Mouse (Mus musculus) spleen, embryonic (tissue): ENCODE measurements at regions not wholly inside any gene's neighbourhood (a gene's known extent, or its start where the extent isn't known, plus 50 kb on each side); places are given as distances from the start of the nearest gene placed in this dataset.

Experiments used
- CTCF ChIA-PET: fragments of 350-600 bp; sonication (Branson Sonifier 250); formaldehyde crosslinking; loops from one replicate; lab custom pipeline; 2022; lab: Charles Lee

- CTCF ChIA-PET = interaction anchor here (0.7 kb wide), 1 partner anchor 438 kb away, joined by 7 read pairs; no protein-coding TSS in a partner anchor
Measured at GRCm38 (mm10) chr11:111818124-111818523, 752.2 kb downstream of the Kcnj2 start.

GRCm38 (mm10) chr11:111820356-111820755, 754.4 kb downstream of the Kcnj2 start:
- CTCF ChIA-PET = no interaction called here

GRCm38 (mm10) chr11:111828455-111828854, 762.5 kb downstream of the Kcnj2 start:
- CTCF ChIA-PET = no interaction called here

- CTCF ChIA-PET = no interaction called here
Measured at GRCm38 (mm10) chr11:111838996-111839395, 773.0 kb downstream of the Kcnj2 start.

- CTCF ChIA-PET = no interaction called here
Measured at GRCm38 (mm10) chr11:111843728-111844258, 777.8 kb downstream of the Kcnj2 start.

- CTCF ChIA-PET = no interaction called here
Measured at GRCm38 (mm10) chr11:111844382-111845027, 778.5 kb downstream of the Kcnj2 start.

- CTCF ChIA-PET = no interaction called here
Measured at GRCm38 (mm10) chr11:111857288-111857687, 791.3 kb downstream of the Kcnj2 start.

GRCm38 (mm10) chr11:111858111-111858510, 792.1 kb downstream of the Kcnj2 start:
- CTCF ChIA-PET = no interaction called here

- CTCF ChIA-PET = no interaction called here
Measured at GRCm38 (mm10) chr11:111865143-111865542, 799.2 kb downstream of the Kcnj2 start.

GRCm38 (mm10) chr11:111875406-111875805, 809.4 kb downstream of the Kcnj2 start:
- CTCF ChIA-PET = no interaction called here

- CTCF ChIA-PET = no interaction called here
Measured at GRCm38 (mm10) chr11:111880146-111880545, 814.2 kb downstream of the Kcnj2 start.

- CTCF ChIA-PET = no interaction called here
Measured at GRCm38 (mm10) chr11:111890026-111890425, 824.1 kb downstream of the Kcnj2 start.

GRCm38 (mm10) chr11:111893861-111894260, 827.9 kb downstream of the Kcnj2 start:
- CTCF ChIA-PET = no interaction called here

- CTCF ChIA-PET = interaction anchor here (0.5 kb wide), 1 partner anchor 49 kb away, joined by 6 read pairs; no protein-coding TSS in a partner anchor
Measured at GRCm38 (mm10) chr11:111895221-111896200, 829.5 kb downstream of the Kcnj2 start.

GRCm38 (mm10) chr11:111897001-111897400, 831.0 kb downstream of the Kcnj2 start:
- CTCF ChIA-PET = interaction anchor here (0.7 kb wide), 1 partner anchor 514 kb away, joined by 4 read pairs; no protein-coding TSS in a partner anchor

GRCm38 (mm10) chr11:111904086-111904485, 838.1 kb downstream of the Kcnj2 start:
- CTCF ChIA-PET = no interaction called here

- CTCF ChIA-PET = no interaction called here
Measured at GRCm38 (mm10) chr11:111913891-111914290, 847.9 kb downstream of the Kcnj2 start.

GRCm38 (mm10) chr11:111926336-111926735, 855.7 kb upstream of the Sox9 start:
- CTCF ChIA-PET = no interaction called here

- CTCF ChIA-PET = no interaction called here
Measured at GRCm38 (mm10) chr11:111929366-111929765, 852.7 kb upstream of the Sox9 start.

GRCm38 (mm10) chr11:111932052-111932451, 850.0 kb upstream of the Sox9 start:
- CTCF ChIA-PET = no interaction called here

GRCm38 (mm10) chr11:111944282-111944681, 837.7 kb upstream of the Sox9 start:
- CTCF ChIA-PET = no interaction called here

- CTCF ChIA-PET = no interaction called here
Measured at GRCm38 (mm10) chr11:111945806-111946205, 836.2 kb upstream of the Sox9 start.
